Mouse (Mus musculus): ENCODE measurements around the gene Sf3b4. TPM values are rescaled to one million over a fixed set of nuclear protein-coding genes. Genes with fewer than 3 reads are reported as not detected.
A peak's percentile ranks its signal among the peaks of the same experiment; 100 is the strongest.
"Not testable (repeated sequence)": the region's sequence is repeated elsewhere in the genome, so short reads cannot be mapped to it uniquely, and the experiment has no call there.

The Sf3b4 gene
- total RNA-seq, 2 experiments from 2014 or later = 8.8 to 10.3 TPM

GRCm38 (mm10) chr3:96173185-96173584 is 1.1 kb downstream of the Sf3b4 start:
- no peak for DNase-seq

GRCm38 (mm10) chr3:96174042-96174441 is 1.9 kb downstream of the Sf3b4 start:
- not testable (repeated sequence) for DNase-seq

- DNase-seq = no peak
These were observed 3.1 kb downstream of the Sf3b4 start for GRCm38 (mm10) chr3:96175251-96175650.

GRCm38 (mm10) chr3:96178427-96178826 is 6.3 kb downstream of the Sf3b4 start:
- DNase-seq = no peak

- no peak for DNase-seq
These were observed 6.8 kb downstream of the Sf3b4 start for GRCm38 (mm10) chr3:96178902-96179301.

GRCm38 (mm10) chr3:96179531-96179930 is 7.4 kb downstream of the Sf3b4 start:
- peak; percentile 62 for DNase-seq

- no peak for DNase-seq
These were observed 8.8 kb downstream of the Sf3b4 start, which contains the start of gene Sv2a for GRCm38 (mm10) chr3:96180727-96181477. Gene Sv2a (plus strand): TSS chr3:96181151.

GRCm38 (mm10) chr3:96181510-96182381 is 9.6 kb downstream of the Sf3b4 start:
- DNase-seq = no peak

- no peak for DNase-seq
These were observed 10.2 kb downstream of the Sf3b4 start for GRCm38 (mm10) chr3:96182382-96182776.

GRCm38 (mm10) chr3:96192977-96193376 is 20.8 kb downstream of the Sf3b4 start:
- DNase-seq = no peak

GRCm38 (mm10) chr3:96194966-96195365 is 22.8 kb downstream of the Sf3b4 start:
- DNase-seq = no peak

- no peak for DNase-seq
These were observed 23.6 kb downstream of the Sf3b4 start for GRCm38 (mm10) chr3:96195616-96196313.

GRCm38 (mm10) chr3:96196437-96197128 is 24.5 kb downstream of the Sf3b4 start:
- no peak for DNase-seq

- DNase-seq = peak; percentile 83
These were observed 25.1 kb downstream of the Sf3b4 start for GRCm38 (mm10) chr3:96197129-96197749.

- no peak for DNase-seq
These were observed 26.0 kb downstream of the Sf3b4 start for GRCm38 (mm10) chr3:96198181-96198580.

- not testable (repeated sequence) for DNase-seq
These were observed 26.6 kb downstream of the Sf3b4 start for GRCm38 (mm10) chr3:96198601-96199251.

GRCm38 (mm10) chr3:96199731-96200130 is 27.6 kb downstream of the Sf3b4 start:
- no peak for DNase-seq

- DNase-seq = no peak
These were observed 35.7 kb downstream of the Sf3b4 start for GRCm38 (mm10) chr3:96207819-96208218.

- DNase-seq = no peak
These were observed 37.1 kb downstream of the Sf3b4 start for GRCm38 (mm10) chr3:96209242-96209641.

- peak; percentile 22 for DNase-seq
These were observed 47.1 kb downstream of the Sf3b4 start for GRCm38 (mm10) chr3:96219191-96219641.

GRCm38 (mm10) chr3:96219661-96220130 is 47.6 kb downstream of the Sf3b4 start, which contains the start of the genes Bola1 and Hist2h2ab:
Gene Bola1 (minus strand): TSS chr3:96219709.
Gene Hist2h2ab (plus strand): TSS chr3:96219865.
- DNase-seq = peak; percentile 73
